Mouse (Mus musculus): ENCODE measurements around the gene Bdh2.

DNA sequence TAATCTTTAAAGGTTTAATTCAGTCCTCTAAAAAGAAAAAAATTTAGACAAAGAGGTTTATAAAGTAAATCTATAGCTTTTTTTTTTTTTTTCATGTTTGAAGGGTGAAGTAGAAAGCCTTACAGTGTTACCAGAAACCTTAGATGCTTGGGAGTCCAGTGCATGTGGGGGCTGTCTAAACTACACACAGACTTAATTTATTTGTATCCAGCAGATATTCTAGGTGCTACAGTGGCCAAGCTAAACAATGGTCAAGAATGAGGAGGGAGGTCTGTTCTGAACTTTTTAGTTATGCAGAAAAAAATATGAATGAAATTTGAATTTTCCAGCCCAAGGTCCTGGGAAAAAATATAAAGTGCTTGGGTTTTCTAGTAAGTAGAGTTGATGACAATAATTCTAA, 26.2 kb upstream of the Bdh2 start:
- TF ChIP-seq CTCF (IDR thresholded peaks at IDR 0.05; ENCODE audit: borderline replicate concordance, insufficient read depth, low read length) (no peak), POLR2A (IDR thresholded peaks at IDR 0.05; ENCODE audit: low read depth, low read length) (no peak)
